Mouse (Mus musculus) heart, postnatal 0 days (tissue): ENCODE data around the gene Relch. TPM values are rescaled to one million over a fixed set of nuclear protein-coding genes. Genes with fewer than 3 reads are reported as not detected.
A peak's percentile ranks its signal among the peaks of the same experiment; 100 is the strongest.

Source experiments
- ATAC-seq: fragments of 200-750 bp; cut with Nextera tagmentation; 2 replicates; pipeline ENCODE4 v1.8.0; 2017; ENCODE audit warnings: low read depth, moderate number of reproducible peaks, moderate library complexity; ENCODE audit not compliant: insufficient read depth
- DNase-seq: peaks from one replicate; pipeline ENCODE4 v3.0.0-alpha.2; 2016; ENCODE audit warnings: low spot score
- H3K27ac ChIP-seq: fragments of 300-500 bp; sonication (generic); 2 replicates; pipeline ENCODE4 v1.5.1; 2014; ENCODE audit warnings: low read depth, mild to moderate bottlenecking
- H3K27me3 ChIP-seq: fragments of 300-500 bp; sonication (generic); 2 replicates; pipeline ENCODE4 v1.6.1; 2014; ENCODE audit warnings: low read length, mixed read lengths; ENCODE audit not compliant: control insufficient read depth, insufficient read depth
- H3K36me3 ChIP-seq: fragments of 300-500 bp; sonication (generic); replicated peaks from 2 replicates; pipeline ENCODE4 v1.6.1; 2014; ENCODE audit warnings: low read length, mixed read lengths; ENCODE audit not compliant: control insufficient read depth, insufficient read depth
- H3K4me1 ChIP-seq: fragments of 300-500 bp; sonication (generic); 2 replicates; pipeline ENCODE4 v1.6.1; 2014; ENCODE audit warnings: antibody characterized with exemption; ENCODE audit not compliant: control insufficient read depth, insufficient read depth
- H3K4me2 ChIP-seq: fragments of 300-500 bp; sonication (generic); 2 replicates; pipeline ENCODE4 v1.6.1; 2014; ENCODE audit warnings: low read depth, mild to moderate bottlenecking, low read length, moderate library complexity
- H3K4me3 ChIP-seq: fragments of 300-500 bp; sonication (generic); 2 replicates; pipeline ENCODE4 v1.5.1; 2014; ENCODE audit warnings: low read depth, low read length
- H3K9ac ChIP-seq: fragments of 300-500 bp; sonication (generic); replicated peaks from 2 replicates; pipeline ENCODE4 v1.6.1; 2014; ENCODE audit warnings: low read depth, low read length, mixed read lengths
- H3K9me3 ChIP-seq: fragments of 300-500 bp; sonication (generic); replicated peaks from 2 replicates; pipeline ENCODE4 v1.6.1; 2016; ENCODE audit warnings: low read length; ENCODE audit not compliant: control insufficient read depth
- CTCF ChIP-seq: IDR thresholded peaks from 2 replicates; pipeline ENCODE4 v1.5.1; 2016; ENCODE audit warnings: antibody characterized with exemption, control low read depth, low read depth
- EP300 ChIP-seq: IDR thresholded peaks from 2 replicates; pipeline ENCODE4 v1.6.1; 2016; ENCODE audit warnings: antibody characterized with exemption, low read depth
- WGBS: fragments of 180-500 bp; shearing (Covaris S2); extraction: QIAGEN DNeasy Blood & Tissue Kit; methylation state at CpG from one replicate; pipeline ENCODE4 v1.1.7; 2014; 5-methylcytosine and 5-hydroxymethylcytosine counted together
- polyA plus RNA-seq: library from polyadenylated mRNA; unstranded; fragments of >200 nt; fragmentation: Nextera tagmentation; extraction: Ambion mirVana; gene quantifications from 2 replicates; pipeline ENCODE4 v1.2.1, GENCODE M21; 2015
- total RNA-seq: library from RNA; depleted of rRNA; stranded (reverse); fragments of >200 nt; gene quantifications from 2 replicates; pipeline ENCODE4 v1.2.3, GENCODE M21; 2014; ENCODE audit warnings: low replicate concordance

Gene Relch
- total and polyA plus RNA-seq, 2 experiments from 2014 or later, result 12.2 to 23.9 TPM

DNA sequence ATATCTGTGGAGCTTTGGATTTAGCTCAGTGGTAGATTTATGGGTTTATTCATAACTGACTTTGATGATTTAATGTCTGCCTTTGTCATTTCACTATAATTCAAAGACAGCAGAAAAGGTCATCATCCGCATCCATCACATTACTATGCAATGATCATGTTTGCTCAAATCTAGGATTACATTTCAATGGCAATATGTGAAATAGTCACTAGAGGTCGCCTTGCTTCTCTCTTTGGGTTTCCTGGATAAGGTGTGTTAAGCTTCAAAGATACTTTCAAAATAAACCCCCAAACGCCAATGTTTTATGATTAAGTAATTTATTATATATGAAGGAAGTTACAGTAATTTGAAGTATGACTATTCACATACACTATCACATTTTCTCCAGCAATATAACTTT is 3.6 kb upstream of the Relch start:
- DNase-seq, result peak; percentile 73
- TF ChIP-seq EP300, result no peak
- peak; percentile 77 for TF ChIP-seq CTCF
- WGBS, result 13% methylated on average over 3 of the region's 3 CpGs
- ATAC-seq, result no peak
- no peak overlapping the region for H3K9ac ChIP-seq
- H3K36me3 ChIP-seq, result peaks cover 17% of the 10 kb centered on the region
- peaks cover 1% of the 10 kb centered on the region; the same call in 1 of the 2 replicates for H3K4me1 ChIP-seq
- no peak overlapping the region for H3K4me2 ChIP-seq
- no peaks in the 10 kb centered on the region for H3K27me3 ChIP-seq
- H3K27ac ChIP-seq, result no peak overlapping the region
- H3K9me3 ChIP-seq, result no peaks in the 10 kb centered on the region
- no peak overlapping the region for H3K4me3 ChIP-seq

DNA sequence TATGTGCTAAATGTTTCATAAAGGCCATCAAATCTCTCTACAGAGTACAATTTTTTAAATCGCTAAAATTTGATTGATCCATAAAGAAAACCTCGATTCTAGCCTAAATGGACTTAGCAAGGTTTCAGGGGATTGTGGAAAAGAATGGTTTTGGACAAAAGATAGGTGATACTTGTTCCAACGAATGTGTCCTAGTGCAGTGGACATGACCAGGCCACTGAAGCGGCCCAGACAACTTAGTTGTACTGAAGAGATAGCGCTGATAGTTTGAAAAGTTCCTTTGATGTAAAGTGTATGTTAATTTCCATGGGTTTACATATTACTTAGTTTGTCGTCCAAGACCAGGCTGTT is 866 bp upstream of the Relch start:
- Histone ChIP-seq H3K9ac (peak overlapping the region; percentile 96), H3K4me2 (peak overlapping the region; percentile 79), H3K4me1 (peaks cover 10% of the 10 kb centered on the region; the same call in 1 of the 2 replicates), H3K36me3 (no peaks in the 10 kb centered on the region), H3K4me3 (peak overlapping the region; percentile 79), H3K9me3 (no peaks in the 10 kb centered on the region), H3K27ac (peak overlapping the region; percentile 80), H3K27me3 (no peaks in the 10 kb centered on the region)
- DNase-seq (no peak), ATAC-seq (no peak)
- TF ChIP-seq CTCF (no peak), EP300 (no peak)
- WGBS, result 6% methylated on average over 6 of the region's 6 CpGs

DNA sequence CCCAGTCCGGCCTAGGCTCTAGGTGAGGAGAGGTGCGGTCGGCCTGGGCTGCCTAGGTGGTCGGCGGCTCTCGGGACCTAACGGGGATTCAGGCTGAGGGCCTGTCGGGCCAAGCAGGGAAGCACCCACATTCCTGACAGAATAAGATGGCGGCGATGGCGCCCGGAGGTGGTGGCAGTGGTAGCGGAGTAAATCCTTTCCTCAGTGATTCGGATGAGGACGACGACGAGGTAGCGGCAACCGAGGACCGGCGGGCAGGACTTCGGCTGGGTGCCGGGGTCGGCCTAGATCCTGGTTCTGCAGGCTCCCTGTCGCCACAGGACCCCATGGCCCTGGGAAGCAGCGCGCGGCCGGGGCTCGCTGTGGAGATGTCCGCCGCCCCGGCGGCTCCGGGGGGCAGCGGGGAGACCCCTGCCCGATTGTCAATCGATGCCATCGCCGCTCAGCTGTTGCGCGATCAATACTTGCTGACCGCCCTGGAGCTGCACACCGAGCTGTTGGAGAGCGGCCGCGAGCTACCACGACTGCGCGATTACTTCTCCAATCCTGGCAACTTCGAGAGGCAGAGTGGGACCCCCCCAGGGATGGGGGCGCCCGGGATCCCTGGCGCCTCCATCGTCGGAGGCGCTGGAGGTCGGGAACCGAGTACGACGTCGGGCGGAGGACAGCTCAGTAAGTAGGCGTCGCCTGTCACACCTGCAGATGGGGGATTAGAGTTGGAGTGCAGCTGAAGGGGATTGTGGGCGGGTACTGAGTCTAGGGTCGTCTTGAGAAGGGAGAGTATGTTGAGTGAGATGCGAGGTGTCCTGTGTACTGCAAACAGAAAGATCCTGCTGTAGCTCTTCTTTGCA is 526 bp downstream of the Relch start:
- TF ChIP-seq EP300, result no peak
- ATAC-seq, result peak; percentile 33; the same call in 1 of the 2 replicates
- Histone ChIP-seq H3K4me1 (peaks cover 10% of the 10 kb centered on the region; the same call in 1 of the 2 replicates), H3K27ac (peak overlapping the region; percentile 58), H3K27me3 (no peaks in the 10 kb centered on the region), H3K9me3 (no peaks in the 10 kb centered on the region), H3K4me3 (peak overlapping the region; percentile 79), H3K9ac (peak overlapping the region; percentile 96), H3K4me2 (peak overlapping the region; percentile 95), H3K36me3 (no peaks in the 10 kb centered on the region)
- WGBS, result under 1% methylated on average over 68 of the region's 68 CpGs
- DNase-seq, result no peak

DNA sequence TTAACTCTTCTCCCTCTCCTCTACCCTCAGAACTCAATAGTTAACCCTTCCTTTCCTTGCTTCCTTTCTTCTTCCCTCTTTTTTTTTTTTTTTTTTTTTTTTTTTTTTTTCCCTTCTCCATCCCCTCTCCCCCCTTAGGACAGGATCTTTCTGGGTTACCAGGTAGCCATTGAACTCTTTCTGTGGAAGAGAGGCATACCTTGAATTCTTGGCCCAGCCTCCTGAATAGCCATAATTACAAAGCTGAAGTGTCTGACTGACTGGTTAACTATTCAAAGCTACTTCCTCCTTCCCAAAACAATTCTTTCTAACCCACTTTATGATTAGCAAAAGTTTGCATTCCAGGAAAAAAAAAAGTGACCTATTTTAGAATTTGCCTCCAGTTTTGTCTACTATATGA is 6.0 kb downstream of the Relch start:
- Histone ChIP-seq H3K4me1 (0 out of 2 replicates have a peak, but pooled peaks cover 10% of the 10 kb centered on the region), H3K4me2 (no peak overlapping the region), H3K27ac (no peak overlapping the region), H3K36me3 (no peaks in the 10 kb centered on the region), H3K9me3 (no peaks in the 10 kb centered on the region), H3K27me3 (no peaks in the 10 kb centered on the region), H3K9ac (no peak overlapping the region), H3K4me3 (no peak overlapping the region)
- ATAC-seq, result no peak
- no peak for DNase-seq
- TF ChIP-seq EP300, result no peak

DNA sequence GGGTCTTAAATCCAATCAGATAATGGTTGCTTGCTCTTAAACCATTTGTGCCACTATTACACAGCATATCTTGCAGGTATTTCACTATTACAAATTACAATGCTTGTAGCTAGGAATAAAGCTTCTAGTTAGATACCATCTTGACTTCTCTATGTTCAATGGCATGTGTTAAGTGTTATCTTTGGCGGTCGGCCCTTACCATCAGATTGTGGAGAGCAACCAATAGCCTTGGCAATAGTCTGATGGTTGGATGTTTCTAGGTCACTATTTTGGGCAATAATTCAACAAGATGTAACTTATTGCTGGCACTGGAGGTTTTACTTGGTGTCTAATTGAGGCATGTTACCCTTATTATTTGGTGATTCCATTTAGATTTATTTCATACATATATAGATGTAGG is 11.1 kb downstream of the Relch start:
- H3K9me3 ChIP-seq, result no peaks in the 10 kb centered on the region

GRCm38 (mm10) chr1:105680587-105680986 is 16.9 kb downstream of the Relch start:
- Histone ChIP-seq H3K4me1 (no peaks in the 10 kb centered on the region), H3K9me3 (no peaks in the 10 kb centered on the region), H3K36me3 (0 out of 2 replicates have a peak, but pooled peaks cover 4% of the 10 kb centered on the region), H3K27me3 (no peaks in the 10 kb centered on the region), H3K4me2 (no peak overlapping the region), H3K27ac (no peak overlapping the region), H3K9ac (no peak overlapping the region), H3K4me3 (no peak overlapping the region)
- DNase-seq (peak; percentile 17), ATAC-seq (no peak; the same call in 1 of the 2 replicates)
- 74% methylated on average over 1 of the region's 1 CpGs for WGBS
- TF ChIP-seq CTCF (peak; percentile 50), EP300 (no peak)

More for the DNA sequence above, 11.1 kb downstream of the Relch start:
- 87% methylated on average over 2 of the region's 2 CpGs for WGBS
- Histone ChIP-seq H3K27ac (no peak overlapping the region), H3K27me3 (no peaks in the 10 kb centered on the region), H3K36me3 (0 out of 2 replicates have a peak, but pooled peaks cover 4% of the 10 kb centered on the region), H3K9ac (no peak overlapping the region), H3K4me3 (no peak overlapping the region), H3K4me2 (no peak overlapping the region), H3K4me1 (no peaks in the 10 kb centered on the region)
- ATAC-seq, result no peak
- TF ChIP-seq EP300, result no peak
- TF ChIP-seq CTCF, result no peak
- no peak for DNase-seq
